Mouse (Mus musculus) CD4-positive, CD25-positive, alpha-beta regulatory T cell, adult 4 months (primary cell): Measurements from ENCODE around the gene Wnt3a. TPM values are rescaled to one million over a fixed set of nuclear protein-coding genes. Genes with fewer than 3 reads are reported as not detected.
"Not testable (repeated sequence)": the region's sequence is repeated elsewhere in the genome, so short reads cannot be mapped to it uniquely, and the experiment has no call there.

ENCODE experiments used
- ATAC-seq: one replicate; pipeline ENCODE4 v1.8.0; 2017
- polyA plus RNA-seq, 2 experiments: library from polyadenylated mRNA; unstranded; fragments of 100-300 nt; shearing (Covaris generic); gene quantifications; one replicate each; pipeline ENCODE4 v1.2.1; 2017

Gene Wnt3a
- polyA plus RNA-seq, 2 experiments from 2014 or later = not detected

DNA sequence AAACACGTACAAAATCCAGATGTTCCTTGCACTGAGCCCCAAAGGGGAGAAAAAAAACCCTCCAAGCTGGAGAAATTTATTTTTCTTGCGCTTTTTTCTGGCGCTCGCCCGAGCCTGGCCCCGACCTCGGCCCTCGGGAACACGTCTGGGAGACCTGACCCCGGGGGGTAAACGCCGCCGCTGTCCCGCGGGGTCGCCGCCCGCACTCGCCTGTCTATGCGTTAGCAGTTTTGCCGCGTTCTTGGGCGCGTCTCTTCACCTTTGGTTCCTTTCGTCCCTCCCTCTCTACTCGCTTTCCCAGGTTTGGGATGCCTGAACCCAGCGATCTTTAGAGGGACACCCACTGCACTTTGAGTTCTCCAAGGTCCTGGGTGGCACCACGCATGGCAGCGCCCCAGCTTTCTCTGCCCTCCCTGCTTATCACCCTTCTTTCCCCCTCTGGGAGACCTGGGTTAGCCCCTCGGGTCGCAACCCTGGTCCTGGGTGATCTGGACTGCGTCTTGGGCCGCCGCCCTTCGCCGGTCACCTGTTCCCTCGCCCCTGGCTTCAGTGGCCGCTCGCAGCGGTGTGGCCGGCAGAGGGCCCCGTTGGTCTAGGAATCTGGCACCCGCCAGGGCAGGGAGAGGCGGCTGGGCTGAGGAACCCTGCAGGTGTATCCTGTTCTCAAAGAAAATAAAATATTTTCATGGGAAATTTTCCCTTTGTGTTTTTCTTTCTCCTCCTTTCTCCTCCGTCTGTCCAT, 17.0 kb upstream of the Wnt3a start:
- no peak for ATAC-seq

DNA sequence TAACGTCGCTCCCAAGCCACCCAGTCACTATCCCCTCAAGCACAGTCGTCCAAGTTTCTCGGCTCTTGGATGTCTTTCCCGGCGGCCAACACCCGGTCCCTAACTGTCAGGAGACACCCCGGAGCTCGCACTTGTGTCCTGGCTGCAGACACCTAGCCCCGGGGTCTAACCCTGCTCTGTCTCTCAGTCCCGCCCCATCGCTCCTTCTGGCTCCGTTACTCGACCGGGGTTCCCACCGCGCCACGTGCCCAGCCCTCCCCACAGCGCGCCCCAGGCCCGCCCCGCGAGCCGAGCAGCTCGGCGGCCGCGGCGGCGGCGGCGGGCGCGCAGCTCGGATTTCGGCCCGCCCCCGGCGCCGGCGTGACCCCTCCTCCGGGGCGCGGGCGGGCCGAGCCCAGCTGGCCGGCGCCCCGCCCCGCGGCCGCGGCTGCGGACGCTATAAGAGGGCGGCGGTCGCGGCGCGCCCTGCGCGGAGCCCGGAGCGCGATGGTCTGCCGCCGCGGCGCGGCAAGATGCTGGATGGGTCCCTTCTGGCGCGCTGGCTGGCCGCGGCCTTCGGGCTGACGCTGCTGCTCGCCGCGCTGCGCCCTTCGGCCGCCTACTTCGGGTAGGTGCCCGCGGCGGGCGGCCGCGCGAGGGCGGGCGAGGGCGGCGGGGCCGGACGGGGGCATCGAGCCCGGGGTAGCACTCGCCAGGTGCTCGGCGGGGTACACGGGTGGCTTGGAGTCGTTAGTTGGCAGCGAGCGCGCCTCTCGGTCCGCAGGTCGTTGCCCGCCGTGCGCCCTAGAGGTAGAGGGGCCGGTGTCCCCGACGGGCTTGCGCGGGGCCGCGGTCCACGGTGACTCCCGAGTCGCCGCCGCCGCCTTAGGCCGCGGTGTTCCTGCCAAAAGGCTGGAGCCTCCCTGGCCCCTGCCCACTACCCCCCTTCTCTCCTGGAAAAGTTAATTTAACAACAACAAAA, 16.2 kb upstream of the Wnt3a start, which contains the start of gene Wnt9a:
Gene Wnt9a, plus strand, starts transcription at position 468 of the 961 bp plus-strand sequence.
- no peak for ATAC-seq

- no peak for ATAC-seq
Measured at GRCm38 (mm10) chr11:59305821-59306215, 15.3 kb upstream of the Wnt3a start.

- no peak for ATAC-seq
Measured at GRCm38 (mm10) chr11:59305008-59305820, 14.7 kb upstream of the Wnt3a start.

GRCm38 (mm10) chr11:59302700-59303569, 12.4 kb upstream of the Wnt3a start:
- no peak for ATAC-seq

- ATAC-seq = not testable (repeated sequence)
Measured at GRCm38 (mm10) chr11:59301053-59301452, 10.5 kb upstream of the Wnt3a start.

DNA sequence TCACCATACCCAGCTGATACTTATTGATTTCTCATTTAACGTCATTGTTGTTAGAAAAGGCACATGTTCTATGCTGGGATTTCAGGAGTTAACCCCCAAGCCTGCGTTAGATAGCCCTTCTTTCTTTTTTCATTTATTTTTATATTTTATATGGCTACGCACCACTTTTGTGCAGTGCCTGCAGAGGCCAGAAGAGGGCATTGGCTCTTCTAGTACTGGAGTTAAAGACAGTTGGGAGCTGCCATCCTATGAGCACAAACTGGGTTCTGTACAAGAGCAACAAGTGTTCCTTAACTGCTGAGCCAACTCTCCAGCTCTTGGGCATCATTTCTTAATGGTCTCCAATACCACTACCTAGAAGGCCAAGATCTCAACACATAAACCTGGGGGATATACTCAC, 9.6 kb upstream of the Wnt3a start:
- no peak for ATAC-seq

DNA sequence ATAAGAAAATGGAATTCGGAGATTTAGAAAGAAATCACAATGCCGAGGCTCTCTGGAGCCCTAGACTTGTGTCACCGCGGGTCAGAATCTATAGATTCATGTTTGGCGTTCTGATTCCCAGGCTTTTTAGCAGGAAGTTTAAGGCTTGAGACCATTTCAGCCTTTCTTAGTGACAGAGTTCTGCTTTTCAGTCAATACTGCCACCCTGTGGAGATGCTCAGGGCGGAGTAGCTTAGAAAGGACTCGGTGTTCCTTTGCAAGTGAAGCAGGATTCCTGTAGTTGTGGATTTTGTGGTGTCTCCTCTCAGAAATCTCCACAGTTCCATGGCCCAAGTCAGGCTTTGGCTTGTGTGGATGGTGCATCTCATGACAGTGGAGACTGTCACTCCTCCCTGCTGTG, 7.4 kb upstream of the Wnt3a start:
- no peak for ATAC-seq

DNA sequence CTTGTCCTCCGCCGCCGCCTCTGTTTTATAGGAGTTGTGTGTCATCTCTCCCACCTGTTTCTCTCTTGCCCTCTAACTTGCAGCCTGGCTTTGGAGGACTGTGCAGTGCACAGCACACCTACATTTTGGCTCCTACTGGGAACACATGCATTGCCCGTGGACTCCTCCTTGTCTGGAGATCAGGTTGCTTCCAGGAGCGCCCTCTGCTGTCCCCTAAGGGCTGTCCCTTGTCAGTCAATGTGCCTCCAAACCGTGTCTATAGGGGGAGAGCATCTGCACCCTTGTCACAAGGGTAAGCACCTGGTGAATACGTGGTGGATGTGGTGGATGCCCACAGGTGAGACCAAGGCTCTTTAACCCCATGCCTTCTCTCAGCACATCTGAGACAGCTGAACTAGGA, 3.1 kb upstream of the Wnt3a start:
- ATAC-seq = no peak

GRCm38 (mm10) chr11:59289706-59290105, 846 bp downstream of the Wnt3a start:
- no peak for ATAC-seq

GRCm38 (mm10) chr11:59284146-59284545, 6.4 kb downstream of the Wnt3a start:
- ATAC-seq = no peak

- no peak for ATAC-seq
Measured at GRCm38 (mm10) chr11:59282933-59283332, 7.6 kb downstream of the Wnt3a start.

DNA sequence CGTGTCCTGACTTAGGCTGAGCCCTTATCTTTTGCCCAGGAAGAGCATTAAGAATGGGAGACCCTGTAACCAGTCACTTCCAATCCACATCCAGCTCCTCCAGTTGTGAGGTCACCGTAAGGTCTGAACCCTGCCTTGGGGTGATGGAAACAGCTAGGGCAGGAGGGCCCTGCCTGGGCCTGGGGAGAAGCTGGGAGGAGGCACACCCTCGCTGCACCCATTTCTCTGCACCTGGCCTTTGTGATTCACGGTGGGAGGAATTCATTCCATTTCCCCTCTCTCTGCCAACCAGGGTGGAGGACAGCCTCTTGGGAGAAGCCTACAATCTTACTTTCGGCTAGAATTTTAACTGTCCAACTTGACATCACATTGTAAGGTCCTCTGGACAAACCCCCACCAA, 8.4 kb downstream of the Wnt3a start:
- ATAC-seq = no peak

DNA sequence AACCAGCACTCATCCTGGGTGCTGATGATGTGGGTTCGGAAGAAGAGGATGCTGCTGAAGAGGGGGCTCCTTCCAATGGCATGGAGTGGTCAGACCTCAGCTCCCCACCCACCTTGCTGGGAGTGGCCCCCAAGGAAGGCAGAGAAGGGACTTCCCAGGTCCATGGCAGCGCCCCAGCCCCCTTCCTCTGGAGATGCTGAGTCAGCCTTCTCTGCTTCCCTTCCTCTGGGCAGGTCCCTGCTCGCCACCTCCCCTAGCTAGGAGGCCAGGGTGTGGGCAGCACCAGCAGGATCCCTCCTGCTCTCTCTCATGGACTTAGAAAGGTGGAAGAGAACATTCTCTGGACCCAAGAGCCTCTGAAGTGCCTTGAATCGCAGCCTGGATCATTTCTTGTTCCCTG, 12.5 kb downstream of the Wnt3a start:
- ATAC-seq = no peak

DNA sequence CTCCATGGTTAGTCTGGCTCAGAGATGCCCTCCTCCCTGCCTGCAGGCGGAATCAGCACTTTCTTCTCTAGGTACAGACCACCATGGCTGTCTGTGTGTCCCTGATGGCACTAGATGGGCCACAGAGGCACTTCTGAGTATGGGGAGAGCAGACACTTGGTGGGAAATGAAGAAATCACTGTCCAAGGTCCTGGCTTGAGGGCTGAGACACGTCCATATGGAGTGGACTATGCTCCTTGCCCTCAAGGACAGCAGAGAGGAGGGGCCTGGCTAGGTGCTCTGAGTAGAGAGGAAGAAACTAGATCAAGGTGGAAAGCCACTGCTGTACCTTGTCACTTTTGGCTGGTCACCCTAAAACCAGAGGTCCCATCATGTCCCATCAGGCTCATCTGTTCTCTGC, 13.7 kb downstream of the Wnt3a start:
- no peak for ATAC-seq

- no peak for ATAC-seq
Measured at GRCm38 (mm10) chr11:59274184-59274583, 16.4 kb downstream of the Wnt3a start.

GRCm38 (mm10) chr11:59266727-59267126, 23.8 kb downstream of the Wnt3a start:
- ATAC-seq = no peak

DNA sequence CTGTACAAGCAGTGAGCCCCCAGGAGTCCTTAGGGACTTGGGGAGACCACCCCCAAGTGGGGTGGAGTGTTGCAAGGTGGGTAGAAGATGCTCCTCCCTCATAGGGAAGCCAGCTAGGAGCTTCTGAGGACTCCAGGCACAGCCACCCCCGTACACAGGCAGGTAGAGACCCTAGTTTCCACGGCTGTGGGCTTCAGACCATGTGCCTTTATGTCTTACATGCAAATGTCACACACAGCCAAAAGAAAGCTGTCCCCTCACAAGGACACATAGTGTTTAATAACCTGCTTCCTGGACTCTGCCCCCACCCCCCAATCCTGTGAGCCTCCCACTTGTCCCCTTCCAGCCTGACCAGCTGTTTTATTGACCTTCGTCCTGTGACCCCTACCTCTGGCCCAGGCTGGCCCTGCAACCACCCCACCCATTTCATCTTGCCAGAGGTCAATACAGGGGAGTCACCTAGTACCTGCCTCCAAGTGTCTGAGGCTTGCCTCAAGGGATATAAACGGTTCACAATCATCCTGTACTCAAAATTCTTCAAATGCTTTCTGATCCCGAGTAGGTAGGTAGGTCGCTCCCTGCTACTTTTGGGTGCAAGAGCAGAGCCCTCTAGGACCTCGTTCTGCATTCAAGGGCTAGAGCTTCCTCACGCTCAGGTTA, 25.3 kb downstream of the Wnt3a start:
- no peak for ATAC-seq

GRCm38 (mm10) chr11:59264593-59264992, 26.0 kb downstream of the Wnt3a start:
- ATAC-seq = no peak

DNA sequence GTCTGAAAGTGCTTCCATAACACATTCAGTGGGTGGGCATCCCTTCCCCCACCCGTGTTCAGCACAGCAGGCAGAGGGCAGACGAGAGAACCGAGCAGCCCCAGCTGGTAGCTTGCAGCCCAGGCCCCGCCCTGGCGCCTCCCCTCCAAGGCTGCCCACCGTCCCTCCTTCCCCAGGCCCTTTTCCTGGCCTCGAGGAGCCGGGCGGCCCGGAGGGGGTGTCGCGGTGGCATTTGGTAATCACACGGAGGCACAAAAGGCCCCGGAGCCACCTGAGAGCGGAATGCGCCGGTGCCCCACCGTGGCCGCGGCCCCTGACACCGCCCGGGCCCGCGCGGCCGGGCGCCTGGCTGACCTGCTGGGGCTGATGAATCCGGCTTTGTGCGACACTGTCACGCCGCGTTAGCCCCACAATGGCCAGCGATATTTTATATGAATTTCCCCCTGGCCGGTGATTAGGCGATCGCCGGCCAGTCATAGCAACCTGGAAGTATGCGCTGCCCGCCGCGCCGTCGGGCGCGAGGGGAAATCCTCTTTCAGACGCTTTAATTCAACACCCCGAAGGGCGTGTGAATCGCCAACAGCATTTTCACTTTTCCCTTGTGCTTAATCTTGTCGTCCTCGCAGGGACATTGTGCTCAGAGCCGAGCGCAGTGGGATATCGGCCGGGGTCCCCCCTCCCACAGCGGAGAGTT, 26.5 kb downstream of the Wnt3a start:
- no peak for ATAC-seq

- no peak for ATAC-seq
Measured at GRCm38 (mm10) chr11:59262308-59262707, 28.2 kb downstream of the Wnt3a start.
